Mouse (Mus musculus): ENCODE data around the gene Brca1. TPM values are rescaled to one million over a fixed set of nuclear protein-coding genes. Genes with fewer than 3 reads are reported as not detected.

The Brca1 gene
- polyA plus RNA-seq, 1 experiment from 2014 or later: 0.42 TPM

DNA sequence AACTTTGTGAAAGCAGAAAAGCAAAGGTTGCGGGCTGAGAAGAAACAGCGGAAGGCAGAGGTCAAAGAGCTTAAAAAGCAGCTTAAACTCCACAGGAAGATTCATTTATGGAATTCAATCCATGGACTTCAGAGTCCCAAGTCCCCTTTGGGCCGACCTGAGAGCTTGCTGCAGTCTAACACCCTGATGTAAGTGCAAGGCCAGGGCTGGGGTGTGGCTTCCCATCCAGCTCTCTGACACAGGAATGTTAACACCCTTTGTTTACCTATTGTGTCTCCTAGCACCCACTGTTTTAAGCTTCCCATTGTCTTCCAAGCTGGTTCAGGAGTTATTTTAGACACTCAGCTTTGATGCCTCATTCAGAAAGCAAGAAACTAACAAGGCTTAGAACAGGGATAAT lies 16.7 kb upstream of the Brca1 start:
- H3K9me3 ChIP-seq (ENCODE audit: low read length): no peaks in the 10 kb centered on the region
- H3K4me3 ChIP-seq (ENCODE audit: low read depth, low read length): no peak overlapping the region
- H3K27me3 ChIP-seq (replicated peaks; ENCODE audit: insufficient read depth, low read length): no peaks in the 10 kb centered on the region
- no peak overlapping the region for H3K4me2 ChIP-seq (replicated peaks; ENCODE audit: low read depth, low read length)
- no peaks in the 10 kb centered on the region for H3K4me1 ChIP-seq (ENCODE audit: insufficient read depth, low read depth, low read length)
- peaks cover 72% of the 10 kb centered on the region for H3K36me3 ChIP-seq (ENCODE audit: insufficient read depth, low read length)
- DNase-seq (ENCODE audit: low spot score) (no peak), ATAC-seq (no peak)
- no peak overlapping the region for H3K27ac ChIP-seq (ENCODE audit: low read length)
- 83% methylated on average over 3 of the region's 3 CpGs for WGBS
- H3K9ac ChIP-seq (replicated peaks; ENCODE audit: low read depth): no peak overlapping the region
- no peak for TF ChIP-seq CTCF (IDR thresholded peaks at IDR 0.05)

DNA sequence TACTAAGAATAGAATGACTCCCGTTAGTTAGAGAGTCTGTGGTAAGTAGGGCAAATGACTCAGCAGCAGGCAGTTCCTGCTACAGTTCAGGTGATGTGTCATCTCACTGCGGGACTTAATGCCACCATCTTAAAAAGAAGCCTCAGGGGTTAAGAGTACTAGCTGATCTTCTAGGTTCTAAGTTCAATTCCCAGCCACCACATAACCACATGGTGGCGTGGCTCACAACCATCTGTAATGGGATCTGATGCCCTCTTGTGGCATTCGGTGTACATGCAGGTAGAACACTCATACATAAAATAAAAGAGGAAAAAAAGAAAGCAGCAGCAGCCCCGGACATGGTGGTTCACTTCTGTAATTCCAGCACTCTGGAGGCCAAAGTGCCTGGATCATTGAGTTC lies 10.6 kb upstream of the Brca1 start:
- H3K9me3 ChIP-seq (ENCODE audit: low read length): no peaks in the 10 kb centered on the region
- no peak overlapping the region for H3K4me2 ChIP-seq (replicated peaks; ENCODE audit: low read depth, low read length)
- H3K36me3 ChIP-seq (ENCODE audit: insufficient read depth, low read length): peaks cover 23% of the 10 kb centered on the region
- DNase-seq (ENCODE audit: low spot score): peak; percentile 82
- peak; percentile 19; the same call in 1 of the 2 replicates for ATAC-seq
- whole genome bisulfite sequencing: 35% methylated on average over 5 of the region's 5 CpGs
- no peak overlapping the region for H3K27ac ChIP-seq (ENCODE audit: low read length)
- no peaks in the 10 kb centered on the region for H3K4me1 ChIP-seq (ENCODE audit: insufficient read depth, low read depth, low read length)
- no peaks in the 10 kb centered on the region for H3K27me3 ChIP-seq (replicated peaks; ENCODE audit: insufficient read depth, low read length)
- no peak overlapping the region for H3K4me3 ChIP-seq (ENCODE audit: low read depth, low read length)
- peak; percentile 94 for TF ChIP-seq CTCF (IDR thresholded peaks at IDR 0.05)
- no peak for TF ChIP-seq EP300 (IDR thresholded peaks at IDR 0.05)
- H3K9ac ChIP-seq (replicated peaks; ENCODE audit: low read depth): no peak overlapping the region

DNA sequence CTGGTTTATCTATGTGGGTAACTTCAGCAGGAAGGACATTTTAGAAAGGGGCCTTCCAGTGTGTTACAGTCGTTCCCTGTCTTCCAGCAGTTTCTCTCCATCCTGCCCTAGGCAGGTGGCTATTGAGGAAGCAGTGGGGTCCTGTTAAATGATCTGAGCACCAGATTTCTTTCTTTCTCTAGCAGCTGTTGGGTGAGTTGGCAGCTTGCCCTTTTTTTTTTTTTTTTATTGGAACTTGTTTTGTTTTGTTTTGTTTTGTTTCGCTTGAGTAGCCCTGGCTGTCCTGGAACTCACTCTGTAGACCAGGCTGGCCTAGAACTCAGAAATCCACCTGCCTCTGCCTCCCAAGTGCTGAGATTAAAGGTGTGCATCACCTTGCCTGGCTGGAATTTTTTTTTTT lies 5.2 kb upstream of the Brca1 start:
- Histone ChIP-seq H3K4me2 (replicated peaks; ENCODE audit: low read depth, low read length) (no peak overlapping the region), H3K27ac (ENCODE audit: low read length) (no peak overlapping the region), H3K9me3 (ENCODE audit: low read length) (no peaks in the 10 kb centered on the region), H3K4me1 (ENCODE audit: insufficient read depth, low read depth, low read length) (no peaks in the 10 kb centered on the region; the same call in 1 of the 2 replicates), H3K36me3 (ENCODE audit: insufficient read depth, low read length) (0 out of 2 replicates have a peak, but pooled peaks cover 4% of the 10 kb centered on the region), H3K27me3 (replicated peaks; ENCODE audit: insufficient read depth, low read length) (no peaks in the 10 kb centered on the region), H3K9ac (replicated peaks; ENCODE audit: low read depth) (no peak overlapping the region), H3K4me3 (ENCODE audit: low read depth, low read length) (no peak overlapping the region)
- DNase-seq (ENCODE audit: low spot score) (no peak), ATAC-seq (no peak)
- 50% methylated on average over 2 of the region's 2 CpGs for WGBS
- TF ChIP-seq EP300 (IDR thresholded peaks at IDR 0.05) (no peak), CTCF (IDR thresholded peaks at IDR 0.05) (no peak)

DNA sequence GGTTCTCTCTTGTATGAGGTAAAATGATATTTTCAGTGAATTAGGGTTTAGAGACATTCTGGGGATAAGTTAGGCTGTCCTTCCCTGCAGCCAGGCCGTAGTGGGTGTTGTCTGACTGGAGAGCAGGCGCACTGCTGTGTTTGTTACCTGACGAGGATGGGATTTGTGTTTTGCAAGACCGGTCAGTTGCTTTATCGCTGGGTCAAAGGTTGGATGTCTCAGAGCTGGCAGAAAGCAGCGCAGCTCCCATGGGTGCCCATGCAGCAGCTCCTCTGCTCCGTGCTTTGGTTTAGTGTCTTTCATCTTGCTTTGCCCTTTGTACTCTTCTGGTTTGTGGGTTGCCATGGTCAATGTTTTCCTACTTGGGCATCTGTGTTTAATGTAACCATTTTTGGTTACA lies 4.8 kb upstream of the Brca1 start:
- DNase-seq (ENCODE audit: low spot score) (no peak), ATAC-seq (no peak)
- H3K4me3 ChIP-seq (ENCODE audit: low read depth, low read length): no peak overlapping the region
- H3K27me3 ChIP-seq (replicated peaks; ENCODE audit: insufficient read depth, low read length): no peaks in the 10 kb centered on the region
- H3K36me3 ChIP-seq (ENCODE audit: insufficient read depth, low read length): 0 out of 2 replicates have a peak, but pooled peaks cover 4% of the 10 kb centered on the region
- TF ChIP-seq CTCF (IDR thresholded peaks at IDR 0.05): no peak
- no peak for TF ChIP-seq EP300 (IDR thresholded peaks at IDR 0.05)
- WGBS: 92% methylated on average over 7 of the region's 7 CpGs
- no peak overlapping the region for H3K27ac ChIP-seq (ENCODE audit: low read length)
- H3K4me1 ChIP-seq (ENCODE audit: insufficient read depth, low read depth, low read length): no peaks in the 10 kb centered on the region; the same call in 1 of the 2 replicates
- H3K9ac ChIP-seq (replicated peaks; ENCODE audit: low read depth): no peak overlapping the region
- H3K9me3 ChIP-seq (ENCODE audit: low read length): no peaks in the 10 kb centered on the region
- H3K4me2 ChIP-seq (replicated peaks; ENCODE audit: low read depth, low read length): no peak overlapping the region

DNA sequence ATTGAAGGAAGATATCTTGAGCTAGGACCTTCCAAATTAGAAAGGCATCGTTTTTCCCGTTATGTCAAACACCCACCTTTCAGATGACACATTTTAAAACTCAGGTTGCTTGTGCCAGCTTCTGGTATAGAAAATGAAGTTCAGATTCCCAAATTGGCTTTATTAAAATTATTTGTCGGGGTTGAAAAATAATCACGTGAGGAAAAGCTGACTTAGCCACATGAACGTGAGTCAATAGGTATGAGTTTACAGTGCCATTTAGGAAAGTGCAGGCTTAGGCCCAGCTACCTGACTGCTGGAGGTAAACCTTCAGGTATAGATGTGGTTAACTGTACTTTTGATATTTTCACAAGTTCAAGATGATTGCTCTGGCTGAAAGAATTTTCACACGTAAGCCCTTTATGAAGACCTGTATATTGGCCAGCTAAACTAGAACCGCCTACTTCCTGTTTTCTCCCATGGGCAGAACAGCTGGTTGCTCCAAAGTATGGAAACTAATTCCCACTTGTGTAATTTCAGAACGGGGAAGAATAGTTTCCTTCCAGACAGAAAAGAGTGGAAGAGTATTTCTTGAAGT lies 1.7 kb upstream of the Brca1 start:
- ATAC-seq (no peak), DNase-seq (ENCODE audit: low spot score) (peak; percentile 85)
- peak overlapping the region; percentile 83 for H3K4me3 ChIP-seq (ENCODE audit: low read depth, low read length)
- no peaks in the 10 kb centered on the region for H3K9me3 ChIP-seq (ENCODE audit: low read length)
- no peaks in the 10 kb centered on the region for H3K36me3 ChIP-seq (ENCODE audit: insufficient read depth, low read length)
- WGBS: 5% methylated on average over 8 of the region's 8 CpGs
- H3K9ac ChIP-seq (replicated peaks; ENCODE audit: low read depth): peak overlapping the region; percentile 93
- peak overlapping the region; percentile 97 for H3K27ac ChIP-seq (ENCODE audit: low read length)
- peak overlapping the region; percentile 53 for H3K4me2 ChIP-seq (replicated peaks; ENCODE audit: low read depth, low read length)
- H3K4me1 ChIP-seq (ENCODE audit: insufficient read depth, low read depth, low read length): peaks cover 5% of the 10 kb centered on the region; the same call in 1 of the 2 replicates
- H3K27me3 ChIP-seq (replicated peaks; ENCODE audit: insufficient read depth, low read length): no peaks in the 10 kb centered on the region
- peak; percentile 32 for TF ChIP-seq EP300 (IDR thresholded peaks at IDR 0.05)
- no peak for TF ChIP-seq CTCF (IDR thresholded peaks at IDR 0.05)

DNA sequence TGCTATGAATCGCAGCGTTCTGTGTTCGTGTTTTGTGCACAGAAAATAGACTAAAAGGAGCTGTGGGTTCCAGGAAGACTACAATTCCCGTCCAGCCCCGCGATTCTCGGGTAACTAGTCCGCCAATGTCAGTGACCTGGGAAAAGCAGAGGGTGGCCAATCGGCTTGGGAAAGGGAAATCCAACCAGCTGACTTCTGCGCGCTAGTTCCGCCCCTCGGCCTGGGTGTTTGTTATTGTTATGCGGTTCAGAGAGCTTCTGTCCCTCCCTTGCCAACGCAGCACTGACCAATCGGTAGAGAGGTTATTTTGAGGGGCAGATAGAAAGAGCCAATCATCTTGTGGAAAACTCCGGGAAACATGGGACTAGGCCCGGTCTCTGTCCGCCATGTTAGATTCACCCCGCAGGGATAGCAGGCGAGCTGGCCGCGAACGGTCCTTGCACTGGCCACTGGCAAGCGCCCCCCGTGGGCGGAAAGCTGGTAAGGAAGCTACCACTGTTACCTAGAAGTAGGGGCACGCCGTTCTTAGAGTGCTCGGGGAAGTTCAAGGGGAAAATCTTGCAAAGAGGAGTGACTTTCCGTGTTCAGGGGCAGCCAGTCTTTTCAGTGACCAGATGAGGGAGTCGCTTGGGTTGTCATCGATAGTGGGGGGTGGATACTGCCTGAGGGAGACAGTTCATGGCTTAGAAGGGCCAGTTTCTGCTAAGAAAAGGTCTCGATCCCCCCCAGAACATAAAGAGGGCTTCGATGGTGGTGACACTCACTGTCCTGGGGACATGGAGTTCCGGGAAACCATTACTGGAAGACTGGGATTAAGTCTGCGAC lies 933 bp upstream of the Brca1 start:
- WGBS: under 1% methylated on average over 37 of the region's 37 CpGs
- TF ChIP-seq EP300 (IDR thresholded peaks at IDR 0.05) (0 out of 2 replicates have a peak, but pooled peaks have one; percentile 8), CTCF (IDR thresholded peaks at IDR 0.05) (peak; percentile 58)
- ATAC-seq (peak; percentile 97), DNase-seq (ENCODE audit: low spot score) (peak; percentile 100)
- H3K27me3 ChIP-seq (replicated peaks; ENCODE audit: insufficient read depth, low read length): no peaks in the 10 kb centered on the region
- H3K4me3 ChIP-seq (ENCODE audit: low read depth, low read length): peak overlapping the region; percentile 83
- H3K4me2 ChIP-seq (replicated peaks; ENCODE audit: low read depth, low read length): peak overlapping the region; percentile 53
- H3K27ac ChIP-seq (ENCODE audit: low read length): peak overlapping the region; percentile 97
- H3K4me1 ChIP-seq (ENCODE audit: insufficient read depth, low read depth, low read length): peaks cover 5% of the 10 kb centered on the region; the same call in 1 of the 2 replicates
- no peaks in the 10 kb centered on the region for H3K36me3 ChIP-seq (ENCODE audit: insufficient read depth, low read length)
- H3K9me3 ChIP-seq (ENCODE audit: low read length): no peaks in the 10 kb centered on the region
- H3K9ac ChIP-seq (replicated peaks; ENCODE audit: low read depth): peak overlapping the region; percentile 93

Measured in lung, postnatal 0 days (tissue).